Mouse (Mus musculus): ENCODE measurements around the gene Cenps.
"Not testable (repeated sequence)": the region's sequence is repeated elsewhere in the genome, so short reads cannot be mapped to it uniquely, and the experiment has no call there.

Cenps gene

DNA sequence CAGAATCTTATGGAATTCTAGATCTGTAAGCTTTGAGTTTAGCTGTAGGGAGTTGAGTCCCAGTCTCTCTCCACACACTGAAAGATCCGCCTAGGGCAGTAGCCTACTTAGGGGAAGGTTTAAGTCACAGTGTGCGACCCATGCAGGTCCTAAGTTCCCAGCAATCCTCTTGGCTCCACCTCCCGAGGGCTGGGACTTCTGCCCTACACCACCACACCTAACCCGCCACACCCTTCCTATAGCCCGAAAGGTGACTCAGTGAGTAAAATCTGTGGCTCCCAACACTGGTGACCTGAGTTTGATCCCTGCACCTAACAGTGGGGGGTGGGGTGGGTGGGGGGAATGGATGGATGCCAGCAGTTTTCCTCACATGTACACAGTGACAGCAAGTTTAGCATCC, 14.0 kb downstream of the Cenps start:
- no peak for DNase-seq (ENCODE audit: low spot score in 2 of 2)

- DNase-seq (ENCODE audit: low spot score in 2 of 2) = not testable (repeated sequence)
Observed at GRCm38 (mm10) chr4:149119978-149120562, 17.4 kb downstream of the Cenps start.

DNA sequence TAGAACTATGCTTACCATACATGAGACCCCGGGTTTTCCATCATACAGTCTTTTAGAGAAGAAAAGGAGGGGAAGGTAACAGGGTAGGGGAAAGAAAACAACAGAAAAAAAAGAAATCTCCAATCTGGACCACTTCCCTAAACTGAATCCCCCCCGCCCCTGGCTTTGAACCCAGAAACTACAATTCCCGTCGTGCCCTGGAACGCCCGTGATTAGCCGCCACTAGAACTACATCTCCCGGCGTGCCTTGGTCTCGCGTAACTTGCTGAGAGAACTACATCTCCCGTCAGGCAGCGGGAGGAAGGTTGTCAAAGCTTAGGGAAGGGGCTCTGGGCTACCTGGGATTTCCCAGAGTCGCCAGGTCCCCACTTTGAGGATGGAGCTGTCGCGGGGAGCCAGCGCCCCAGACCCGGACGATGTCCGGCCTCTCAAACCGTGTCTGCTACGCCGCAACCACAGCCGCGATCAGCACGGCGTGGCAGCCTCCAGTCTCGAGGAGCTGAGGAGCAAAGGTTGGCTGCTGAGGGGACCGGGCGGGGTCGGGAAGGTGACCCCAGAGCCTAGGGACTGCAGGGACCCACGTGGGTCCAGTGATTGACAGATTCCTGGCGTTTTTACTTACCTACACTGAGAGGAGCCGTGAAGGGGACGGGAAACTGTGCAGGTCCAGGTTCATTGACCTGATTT, 33.4 kb downstream of the Cenps start, which contains the start of gene Dffa:
Dffa (plus strand) TSS at position 272 of the 687 bp plus-strand sequence.
- peak; percentile 80 to 89 for DNase-seq (ENCODE audit: low spot score in 2 of 2)

DNA sequence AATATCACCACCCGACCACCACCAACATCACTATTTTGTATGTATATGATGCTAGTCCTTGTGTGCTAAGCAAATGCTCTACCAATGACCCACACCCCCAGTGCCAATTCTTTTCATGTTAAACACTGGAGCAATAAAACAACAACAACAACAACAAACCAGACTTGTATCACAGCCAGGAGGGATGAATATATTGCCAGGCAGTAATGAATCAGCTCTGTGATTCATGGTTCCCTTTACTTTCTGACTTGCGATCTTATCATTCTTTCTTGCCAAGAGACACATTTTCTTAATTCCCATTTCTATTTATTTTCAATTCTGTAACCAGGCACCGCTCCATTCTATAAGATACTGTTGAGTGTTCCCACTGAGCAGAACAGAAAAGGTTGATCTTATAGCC, 36.0 kb downstream of the Cenps start:
- DNase-seq (ENCODE audit: low spot score in 2 of 2) = no peak

DNA sequence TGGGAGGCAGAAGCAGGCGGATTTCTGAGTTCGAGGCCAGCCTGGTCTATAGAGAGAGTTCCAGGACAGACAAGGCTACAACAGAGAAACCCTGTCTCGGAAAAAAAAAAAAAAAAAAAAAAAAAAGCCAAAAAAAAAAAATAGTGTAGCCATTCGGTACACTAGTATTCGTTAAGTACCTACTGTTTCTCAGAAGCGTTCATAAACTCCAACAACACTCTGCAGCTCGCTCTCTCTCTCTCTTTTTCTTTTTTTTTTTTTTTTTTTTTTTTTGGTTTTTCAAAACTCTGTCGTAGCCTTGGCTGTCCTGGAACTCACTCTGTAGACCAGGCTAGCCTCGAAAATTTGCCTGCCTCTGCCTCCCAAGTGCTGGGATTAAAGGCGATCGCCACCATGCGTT, 37.0 kb downstream of the Cenps start:
- DNase-seq (ENCODE audit: low spot score in 2 of 2) = not testable (repeated sequence)

GRCm38 (mm10) chr4:149099369-149100017, 37.9 kb downstream of the Cenps start, which contains the start of gene Pex14:
Gene Pex14 (minus strand): TSS chr4:149099876.
- DNase-seq (ENCODE audit: low spot score in 2 of 2) = peak; percentile 85 to 89

- no peak for DNase-seq (ENCODE audit: low spot score in 2 of 2)
Observed at GRCm38 (mm10) chr4:149098571-149098970, 38.9 kb downstream of the Cenps start.

DNA sequence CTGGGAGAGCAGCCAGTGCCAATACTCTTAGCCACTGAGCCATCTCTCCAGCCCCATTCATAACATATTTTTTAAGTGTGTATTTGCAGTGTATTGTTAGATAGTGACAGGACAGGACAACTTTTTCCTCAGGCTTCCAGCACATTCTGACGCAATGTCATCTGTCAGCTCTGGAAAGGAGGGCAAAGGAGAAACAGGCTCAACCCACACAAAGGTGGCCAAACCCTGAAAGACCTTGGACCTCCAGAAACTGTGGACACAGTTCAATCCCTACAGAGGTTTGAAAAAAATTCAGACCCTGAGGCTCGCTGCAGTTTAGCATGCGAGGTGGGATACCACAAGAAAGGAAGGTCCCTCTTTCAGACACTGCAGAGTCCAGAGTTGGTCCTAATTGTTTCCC, 39.5 kb downstream of the Cenps start:
- no peak for DNase-seq (ENCODE audit: low spot score in 2 of 2)

DNA sequence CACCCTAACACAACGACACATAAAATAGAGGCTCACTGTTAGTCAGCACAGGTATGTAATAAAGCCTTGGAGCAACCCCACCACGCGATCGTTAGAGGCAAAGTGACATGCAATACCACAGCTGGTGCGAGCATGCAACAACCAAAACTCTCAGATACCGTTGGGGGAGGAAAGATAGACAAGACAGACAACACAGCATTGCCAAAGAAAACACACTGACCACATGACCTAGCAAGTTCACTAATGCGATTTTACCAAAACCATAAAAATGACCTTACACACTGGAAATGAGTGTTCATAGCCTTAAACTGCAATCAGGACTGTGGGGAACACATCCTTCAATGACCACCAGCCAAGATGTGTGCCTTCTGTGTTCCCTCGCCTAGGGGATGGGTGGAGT, 46.1 kb downstream of the Cenps start:
- no peak for DNase-seq (ENCODE audit: low spot score in 2 of 2)

- DNase-seq (ENCODE audit: low spot score in 2 of 2) = no peak
Observed at GRCm38 (mm10) chr4:149085381-149085780, 52.0 kb downstream of the Cenps start.

DNA sequence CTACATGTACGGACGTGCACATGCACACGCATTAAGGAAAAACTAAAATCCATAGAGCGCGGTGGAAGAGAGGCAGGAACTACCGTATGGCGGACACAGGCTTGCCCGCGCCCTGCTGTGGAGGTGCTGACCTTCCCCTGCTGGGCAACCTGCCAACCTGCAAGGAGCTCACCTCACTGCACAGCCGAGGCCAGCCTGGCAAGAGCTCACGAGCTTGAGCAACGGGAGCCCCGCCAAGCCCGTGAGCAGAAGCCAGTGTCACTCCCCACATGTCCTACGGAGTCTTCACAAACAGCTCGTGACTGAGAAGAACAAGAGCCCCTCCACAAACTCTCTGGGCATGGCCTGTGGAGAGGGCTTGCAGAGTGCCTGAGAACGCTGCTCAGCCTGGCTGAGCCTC, 55.9 kb downstream of the Cenps start:
- no peak for DNase-seq (ENCODE audit: low spot score in 2 of 2)

- no peak for DNase-seq (ENCODE audit: low spot score in 2 of 2)
Observed at GRCm38 (mm10) chr4:149080111-149080510, 57.3 kb downstream of the Cenps start.

GRCm38 (mm10) chr4:149079629-149080028, 57.8 kb downstream of the Cenps start:
- no peak for DNase-seq (ENCODE audit: low spot score in 2 of 2)

GRCm38 (mm10) chr4:149078261-149078660, 59.2 kb downstream of the Cenps start:
- DNase-seq (ENCODE audit: low spot score in 2 of 2) = no peak

Measured in frontal cortex, postnatal 10 days (tissue).